Mouse (Mus musculus): ENCODE results near the gene Tmem95. TPM values are rescaled to one million over a fixed set of nuclear protein-coding genes. Genes with fewer than 3 reads are reported as not detected.

The Tmem95 gene
- polyA plus RNA-seq, 1 experiment from 2014 or later, result not detected

DNA sequence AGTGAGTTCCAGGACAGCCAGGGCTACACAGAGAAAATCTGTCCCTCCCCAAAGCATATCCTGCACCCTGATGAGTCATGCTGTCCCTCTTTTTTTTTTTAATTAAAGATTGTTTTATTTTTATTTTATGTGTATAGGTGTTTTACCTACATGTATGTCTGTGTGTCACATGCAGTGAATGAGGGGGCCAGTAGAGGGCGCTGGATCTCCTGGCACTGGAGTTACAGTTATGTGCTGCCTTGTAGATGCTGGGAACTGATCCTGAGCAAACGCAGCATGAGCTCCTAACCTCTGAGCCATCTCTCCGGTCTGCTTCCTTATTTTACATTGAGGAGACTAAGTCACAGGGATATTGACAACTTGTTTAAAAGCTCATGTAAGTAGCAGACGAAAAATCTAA lies 5.2 kb upstream of the Tmem95 start:
- no peak for ATAC-seq (ENCODE audit: insufficient number of reproducible peaks, insufficient read depth, low FRiP score, low read depth)
- H3K4me1 ChIP-seq (ENCODE audit: control insufficient read depth in 2 of 2, insufficient read depth in 2 of 2, low read length in 2 of 2), result peaks cover 22 to 26% of the 10 kb centered on the region in 2 experiments

DNA sequence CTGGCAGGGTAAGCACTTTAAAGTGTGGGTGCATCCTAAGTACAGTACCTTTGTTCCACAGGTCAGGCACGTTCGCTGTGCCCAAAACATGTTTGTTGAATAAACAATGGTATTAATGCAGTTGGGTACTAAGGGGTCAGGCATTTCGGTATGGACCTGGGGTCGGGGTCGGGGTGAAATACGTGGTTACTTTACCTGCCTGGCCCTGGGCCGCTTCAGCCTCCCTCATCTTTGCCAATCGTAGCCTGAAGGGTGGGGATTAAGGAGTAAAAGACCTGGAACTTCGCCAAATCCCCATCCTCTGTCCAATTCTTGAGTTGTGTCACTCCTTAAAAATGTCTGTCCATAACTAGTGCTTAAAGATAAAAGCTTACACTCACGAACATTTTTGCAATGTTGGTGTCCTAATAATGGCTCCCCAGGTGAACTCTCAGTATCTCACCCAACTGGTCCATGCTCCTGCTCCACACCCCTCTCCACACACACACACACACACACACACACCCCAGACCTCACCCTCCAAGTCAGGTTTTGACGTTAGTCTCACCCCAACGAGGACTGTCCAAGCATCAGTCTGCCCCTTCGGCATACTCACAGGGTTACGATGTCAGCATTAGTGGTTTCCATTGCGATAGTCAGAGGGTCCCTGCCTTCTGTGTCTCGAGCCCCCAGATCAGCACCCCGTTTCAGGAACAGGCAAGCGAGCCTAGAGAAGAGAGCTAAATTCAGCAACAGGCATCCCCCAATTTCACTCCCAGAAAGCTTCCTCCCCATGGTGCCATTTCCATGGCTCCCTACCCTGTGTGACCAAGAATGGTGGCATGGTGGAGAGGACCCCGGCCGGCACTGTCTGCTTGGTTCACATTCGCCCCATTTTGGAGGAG lies 4.2 kb upstream of the Tmem95 start:
- ATAC-seq (ENCODE audit: insufficient number of reproducible peaks, insufficient read depth, low FRiP score, low read depth), result no peak

More for the DNA sequence above, 5.2 kb upstream of the Tmem95 start:
- H3K9ac ChIP-seq (ENCODE audit: low read length), result no peak overlapping the region
- H3K27me3 ChIP-seq (ENCODE audit: control insufficient read depth, insufficient read depth, low read length), result no peaks in the 10 kb centered on the region
- 63% methylated on average over 4 of the region's 4 CpGs for WGBS
- H3K27ac ChIP-seq (replicated peaks in 1 of 2; ENCODE audit: control insufficient read depth in 1 of 2, insufficient read depth in 1 of 2, low read depth in 2 of 2, low read length in 2 of 2), result no peak overlapping the region
- H3K4me3 ChIP-seq (ENCODE audit: control insufficient read depth in 1 of 2, insufficient read depth in 1 of 2, low read depth in 1 of 2, low read length in 2 of 2), result no peak overlapping the region
- H3K4me2 ChIP-seq (ENCODE audit: low read length), result no peak overlapping the region
- H3K36me3 ChIP-seq (ENCODE audit: control insufficient read depth, insufficient read depth, low read length), result no peaks in the 10 kb centered on the region
- H3K9me3 ChIP-seq (ENCODE audit: control insufficient read depth, low read length), result no peaks in the 10 kb centered on the region

GRCm38 (mm10) chr11:69880853-69881603 lies 3.2 kb upstream of the Tmem95 start, which contains the start of gene Kctd11:
Kctd11 (minus strand) TSS chr11:69881406.
- Histone ChIP-seq H3K27ac (replicated peaks in 1 of 2; ENCODE audit: control insufficient read depth in 1 of 2, insufficient read depth in 1 of 2, low read depth in 2 of 2, low read length in 2 of 2) (peak within 1 kb of the TSS; percentile 91), H3K36me3 (ENCODE audit: control insufficient read depth, insufficient read depth, low read length) (no peaks in the 10 kb centered on the region), H3K27me3 (ENCODE audit: control insufficient read depth, insufficient read depth, low read length) (no peaks in the 10 kb centered on the region), H3K9ac (ENCODE audit: low read length) (peak within 1 kb of the TSS; percentile 79), H3K9me3 (ENCODE audit: control insufficient read depth, low read length) (no peaks in the 10 kb centered on the region), H3K4me1 (ENCODE audit: control insufficient read depth in 2 of 2, insufficient read depth in 2 of 2, low read length in 2 of 2) (peaks cover 22 to 36% of the 10 kb centered on the region in 2 experiments), H3K4me3 (ENCODE audit: control insufficient read depth in 1 of 2, insufficient read depth in 1 of 2, low read depth in 1 of 2, low read length in 2 of 2) (peak within 1 kb of the TSS; percentile 59 to 69), H3K4me2 (ENCODE audit: low read length) (peak within 1 kb of the TSS; percentile 86)
- ATAC-seq (ENCODE audit: insufficient number of reproducible peaks, insufficient read depth, low FRiP score, low read depth), result peak; percentile 88
- under 1% methylated on average over 46 of the region's 46 CpGs for WGBS

More for the DNA sequence above, 4.2 kb upstream of the Tmem95 start:
- H3K4me1 ChIP-seq (ENCODE audit: control insufficient read depth in 2 of 2, insufficient read depth in 2 of 2, low read length in 2 of 2), result peaks cover 22 to 31% of the 10 kb centered on the region in 2 experiments
- peak overlapping the region; percentile 91 for H3K27ac ChIP-seq (replicated peaks in 1 of 2; ENCODE audit: control insufficient read depth in 1 of 2, insufficient read depth in 1 of 2, low read depth in 2 of 2, low read length in 2 of 2)
- peak overlapping the region; percentile 79 for H3K9ac ChIP-seq (ENCODE audit: low read length)
- 57% methylated on average over 21 of the region's 21 CpGs for WGBS
- no peaks in the 10 kb centered on the region for H3K9me3 ChIP-seq (ENCODE audit: control insufficient read depth, low read length)
- peak overlapping the region; percentile 86 for H3K4me2 ChIP-seq (ENCODE audit: low read length)
- no peaks in the 10 kb centered on the region for H3K27me3 ChIP-seq (ENCODE audit: control insufficient read depth, insufficient read depth, low read length)
- H3K36me3 ChIP-seq (ENCODE audit: control insufficient read depth, insufficient read depth, low read length), result no peaks in the 10 kb centered on the region
- peak overlapping the region; percentile 59 to 69 for H3K4me3 ChIP-seq (ENCODE audit: control insufficient read depth in 1 of 2, insufficient read depth in 1 of 2, low read depth in 1 of 2, low read length in 2 of 2)

GRCm38 (mm10) chr11:69880506-69880852 lies 2.7 kb upstream of the Tmem95 start:
- Histone ChIP-seq H3K4me3 (ENCODE audit: control insufficient read depth in 1 of 2, insufficient read depth in 1 of 2, low read depth in 1 of 2, low read length in 2 of 2) (peak overlapping the region; percentile 59 to 69), H3K27ac (replicated peaks in 1 of 2; ENCODE audit: control insufficient read depth in 1 of 2, insufficient read depth in 1 of 2, low read depth in 2 of 2, low read length in 2 of 2) (peak overlapping the region; percentile 91), H3K36me3 (ENCODE audit: control insufficient read depth, insufficient read depth, low read length) (no peaks in the 10 kb centered on the region), H3K4me1 (ENCODE audit: control insufficient read depth in 2 of 2, insufficient read depth in 2 of 2, low read length in 2 of 2) (peaks cover 25 to 36% of the 10 kb centered on the region in 2 experiments), H3K9me3 (ENCODE audit: control insufficient read depth, low read length) (no peaks in the 10 kb centered on the region), H3K4me2 (ENCODE audit: low read length) (peak overlapping the region; percentile 86), H3K9ac (ENCODE audit: low read length) (peak overlapping the region; percentile 79), H3K27me3 (ENCODE audit: control insufficient read depth, insufficient read depth, low read length) (no peaks in the 10 kb centered on the region)
- under 1% methylated on average over 18 of the region's 18 CpGs for WGBS
- peak; percentile 54 for ATAC-seq (ENCODE audit: insufficient number of reproducible peaks, insufficient read depth, low FRiP score, low read depth)

DNA sequence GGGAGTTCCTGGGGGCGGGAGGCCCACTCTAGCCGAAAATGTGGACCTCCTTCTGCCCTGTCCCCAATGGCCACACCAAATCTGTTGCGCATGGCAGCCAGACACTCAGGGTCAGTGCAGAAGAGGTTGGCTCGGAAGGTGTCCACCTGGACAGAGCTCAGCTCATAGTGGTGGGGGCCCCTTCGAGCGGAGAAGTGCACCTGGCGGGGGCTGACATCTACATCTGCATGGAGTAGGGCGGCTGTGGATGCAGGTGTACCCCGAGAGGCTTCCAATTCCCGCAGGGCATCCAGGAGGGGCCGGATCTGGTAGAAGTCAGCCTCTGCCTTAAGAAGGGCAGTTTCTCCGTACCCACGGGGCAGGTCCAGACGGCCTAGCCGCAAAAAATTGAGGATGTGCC lies 1.9 kb upstream of the Tmem95 start:
- peaks cover 25 to 36% of the 10 kb centered on the region in 2 experiments for H3K4me1 ChIP-seq (ENCODE audit: control insufficient read depth in 2 of 2, insufficient read depth in 2 of 2, low read length in 2 of 2)

GRCm38 (mm10) chr11:69878952-69879351 lies 1.1 kb upstream of the Tmem95 start:
- no peak overlapping the region for H3K27ac ChIP-seq (replicated peaks in 1 of 2; ENCODE audit: control insufficient read depth in 1 of 2, insufficient read depth in 1 of 2, low read depth in 2 of 2, low read length in 2 of 2)
- peaks cover 20 to 32% of the 10 kb centered on the region in 2 experiments for H3K4me1 ChIP-seq (ENCODE audit: control insufficient read depth in 2 of 2, insufficient read depth in 2 of 2, low read length in 2 of 2)
- peak overlapping the region in 1 of 2 experiments; percentile 59; a peak in 1 of 4 replicates for H3K4me3 ChIP-seq (ENCODE audit: control insufficient read depth in 1 of 2, insufficient read depth in 1 of 2, low read depth in 1 of 2, low read length in 2 of 2)
- H3K9me3 ChIP-seq (ENCODE audit: control insufficient read depth, low read length), result no peaks in the 10 kb centered on the region
- H3K9ac ChIP-seq (ENCODE audit: low read length), result peak overlapping the region; percentile 79; the same call in 1 of the 2 replicates
- H3K4me2 ChIP-seq (ENCODE audit: low read length), result peak overlapping the region; percentile 86
- H3K36me3 ChIP-seq (ENCODE audit: control insufficient read depth, insufficient read depth, low read length), result no peaks in the 10 kb centered on the region
- no peaks in the 10 kb centered on the region for H3K27me3 ChIP-seq (ENCODE audit: control insufficient read depth, insufficient read depth, low read length)
- no peak for ATAC-seq (ENCODE audit: insufficient number of reproducible peaks, insufficient read depth, low FRiP score, low read depth)
- 86% methylated on average over 6 of the region's 6 CpGs for WGBS

More for the DNA sequence above, 1.9 kb upstream of the Tmem95 start:
- WGBS, result 55% methylated on average over 15 of the region's 15 CpGs
- no peak for ATAC-seq (ENCODE audit: insufficient number of reproducible peaks, insufficient read depth, low FRiP score, low read depth)
- H3K9me3 ChIP-seq (ENCODE audit: control insufficient read depth, low read length), result no peaks in the 10 kb centered on the region
- no peak overlapping the region for H3K27ac ChIP-seq (replicated peaks in 1 of 2; ENCODE audit: control insufficient read depth in 1 of 2, insufficient read depth in 1 of 2, low read depth in 2 of 2, low read length in 2 of 2)
- H3K9ac ChIP-seq (ENCODE audit: low read length), result peak overlapping the region; percentile 79
- peak overlapping the region; percentile 86 for H3K4me2 ChIP-seq (ENCODE audit: low read length)
- H3K4me3 ChIP-seq (ENCODE audit: control insufficient read depth in 1 of 2, insufficient read depth in 1 of 2, low read depth in 1 of 2, low read length in 2 of 2), result peak overlapping the region; percentile 59 to 69
- no peaks in the 10 kb centered on the region for H3K36me3 ChIP-seq (ENCODE audit: control insufficient read depth, insufficient read depth, low read length)
- H3K27me3 ChIP-seq (ENCODE audit: control insufficient read depth, insufficient read depth, low read length), result no peaks in the 10 kb centered on the region

- Histone ChIP-seq H3K4me2 (ENCODE audit: low read length) (no peak overlapping the region), H3K36me3 (ENCODE audit: control insufficient read depth, insufficient read depth, low read length) (no peaks in the 10 kb centered on the region), H3K9me3 (ENCODE audit: control insufficient read depth, low read length) (no peaks in the 10 kb centered on the region), H3K9ac (ENCODE audit: low read length) (no peak overlapping the region; the same call in 1 of the 2 replicates), H3K27me3 (ENCODE audit: control insufficient read depth, insufficient read depth, low read length) (no peaks in the 10 kb centered on the region), H3K4me1 (ENCODE audit: control insufficient read depth in 2 of 2, insufficient read depth in 2 of 2, low read length in 2 of 2) (peaks cover 19 to 32% of the 10 kb centered on the region in 2 experiments), H3K27ac (replicated peaks in 1 of 2; ENCODE audit: control insufficient read depth in 1 of 2, insufficient read depth in 1 of 2, low read depth in 2 of 2, low read length in 2 of 2) (no peak overlapping the region), H3K4me3 (ENCODE audit: control insufficient read depth in 1 of 2, insufficient read depth in 1 of 2, low read depth in 1 of 2, low read length in 2 of 2) (no peak overlapping the region)
- ATAC-seq (ENCODE audit: insufficient number of reproducible peaks, insufficient read depth, low FRiP score, low read depth), result no peak
- 91% methylated on average over 3 of the region's 3 CpGs for WGBS
Observed at GRCm38 (mm10) chr11:69878399-69878798, 581 bp upstream of the Tmem95 start.

All from heart, embryonic 14.5 days (tissue).